Mouse (Mus musculus) right cerebral cortex, postnatal 36 days (tissue): Measurements from ENCODE around the gene Eme2.
A peak's percentile ranks its signal among the peaks of the same experiment; 100 is the strongest.
"Not testable (repeated sequence)": the region's sequence is repeated elsewhere in the genome, so short reads cannot be mapped to it uniquely, and the experiment has no call there.

Experiments
- DNase-seq, 2 experiments: peaks; one replicate each; pipeline ENCODE4 v3.0.0; 2022; ENCODE audit warnings: low spot score in 2 of 2, mixed read lengths in 1 of 2

Eme2 gene

GRCm38 (mm10) chr17:24894995-24895547 lies at the start of gene Eme2, which contains the start of gene Mrps34:
Gene Eme2, minus strand, starts transcription at chr17:24895087.
Gene Mrps34, plus strand, starts transcription at chr17:24895116.
- peak; percentile 80 to 81 for DNase-seq

DNA sequence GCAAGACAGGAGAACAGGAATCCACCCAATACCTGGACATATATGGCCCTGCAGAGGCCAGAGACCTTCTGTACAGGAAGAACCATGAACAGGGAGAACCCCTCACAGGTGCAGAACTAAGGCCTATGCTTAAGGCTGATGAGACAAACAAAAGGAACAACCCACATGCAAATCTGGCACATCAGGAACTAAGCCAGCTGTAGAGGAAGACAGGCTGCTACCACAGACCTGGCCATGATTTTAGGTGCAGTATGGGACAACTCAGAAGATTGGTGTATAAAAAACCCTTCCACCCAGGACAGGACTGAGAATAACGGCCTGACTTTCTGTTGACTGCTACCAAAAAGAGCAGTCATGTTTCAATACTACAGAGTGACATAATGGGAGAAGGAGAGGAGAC lies 48.7 kb upstream of the Eme2 start:
- DNase-seq, result not testable (repeated sequence)

DNA sequence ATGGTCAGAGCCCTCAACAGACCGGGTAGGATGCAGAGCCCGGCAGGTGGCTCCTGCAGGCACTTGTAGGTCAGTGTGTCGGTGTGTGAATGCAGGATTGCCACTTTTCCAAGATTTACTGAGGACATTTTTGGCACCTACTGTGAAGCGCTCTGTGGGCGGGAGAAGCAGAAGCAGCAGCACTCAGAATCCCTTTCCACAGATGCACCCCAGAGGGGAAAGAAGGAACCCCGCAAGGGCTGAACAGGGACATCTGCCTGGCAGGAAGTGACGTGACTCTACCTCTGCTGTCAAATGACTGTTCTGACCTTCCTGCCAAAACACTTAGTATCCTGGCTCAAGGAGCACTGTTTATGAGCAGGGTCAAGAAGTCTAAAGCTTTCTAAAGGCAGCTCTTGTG lies 48.1 kb upstream of the Eme2 start:
- peak; percentile 52 to 83 for DNase-seq

GRCm38 (mm10) chr17:24942453-24942852 lies 47.6 kb upstream of the Eme2 start:
- DNase-seq, result peak in 1 of 2 experiments; percentile 33

GRCm38 (mm10) chr17:24937266-24937665 lies 42.4 kb upstream of the Eme2 start:
- DNase-seq, result no peak

- peak; percentile 95 to 96 for DNase-seq
These were observed 41.7 kb upstream of the Eme2 start, which contains the start of gene Mapk8ip3 for GRCm38 (mm10) chr17:24936259-24937237. Gene Mapk8ip3, minus strand, starts transcription at chr17:24936977.

- DNase-seq, result no peak
These were observed 40.8 kb upstream of the Eme2 start for GRCm38 (mm10) chr17:24935666-24936065.

- DNase-seq, result no peak
These were observed 40.0 kb upstream of the Eme2 start for GRCm38 (mm10) chr17:24934926-24935325.

DNA sequence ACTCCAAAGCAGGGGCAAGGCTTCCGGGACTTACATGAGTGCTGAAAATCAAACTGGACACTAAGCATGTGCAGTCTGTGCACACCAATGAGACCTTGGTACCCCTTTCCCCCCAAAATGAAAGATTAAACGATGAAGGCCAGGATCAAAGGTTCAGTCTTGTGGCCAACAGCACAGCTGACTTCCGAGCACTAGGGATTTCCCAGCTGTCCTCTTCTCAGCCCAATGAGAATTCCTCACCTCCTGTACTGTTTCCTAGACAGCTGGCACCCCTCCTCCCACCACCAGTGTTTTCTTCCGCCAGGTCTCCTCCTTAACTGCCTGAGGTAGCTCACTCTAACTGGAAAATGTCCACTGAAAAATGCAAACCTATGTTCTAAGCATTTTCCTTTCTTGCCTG lies 38.3 kb upstream of the Eme2 start:
- no peak for DNase-seq

- no peak for DNase-seq
These were observed 37.5 kb upstream of the Eme2 start for GRCm38 (mm10) chr17:24932431-24932830.

GRCm38 (mm10) chr17:24929506-24929905 lies 34.6 kb upstream of the Eme2 start:
- no peak for DNase-seq

- DNase-seq, result no peak
These were observed 28.4 kb upstream of the Eme2 start for GRCm38 (mm10) chr17:24923246-24923645.

- DNase-seq, result no peak
These were observed 19.1 kb upstream of the Eme2 start for GRCm38 (mm10) chr17:24913984-24914383.

DNA sequence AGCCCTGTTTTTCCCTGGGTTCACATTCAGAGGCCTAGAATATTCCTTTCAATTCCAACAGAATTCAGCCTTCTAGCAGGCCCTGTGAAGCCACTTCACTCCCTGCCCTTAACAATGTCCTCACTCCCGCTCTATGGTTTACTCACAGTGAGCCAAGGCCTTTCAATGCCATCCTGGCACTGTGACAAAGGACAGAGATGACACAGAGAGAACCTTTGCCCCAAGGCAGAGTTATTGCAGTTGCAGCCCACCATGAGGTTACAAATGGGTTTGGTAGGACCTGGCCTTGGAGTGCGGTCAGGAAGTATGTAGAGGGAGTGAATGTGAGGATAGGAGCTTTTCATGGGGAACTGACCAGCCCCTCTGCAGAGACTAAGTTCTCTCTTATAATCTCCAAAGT lies 12.7 kb upstream of the Eme2 start:
- no peak for DNase-seq

DNA sequence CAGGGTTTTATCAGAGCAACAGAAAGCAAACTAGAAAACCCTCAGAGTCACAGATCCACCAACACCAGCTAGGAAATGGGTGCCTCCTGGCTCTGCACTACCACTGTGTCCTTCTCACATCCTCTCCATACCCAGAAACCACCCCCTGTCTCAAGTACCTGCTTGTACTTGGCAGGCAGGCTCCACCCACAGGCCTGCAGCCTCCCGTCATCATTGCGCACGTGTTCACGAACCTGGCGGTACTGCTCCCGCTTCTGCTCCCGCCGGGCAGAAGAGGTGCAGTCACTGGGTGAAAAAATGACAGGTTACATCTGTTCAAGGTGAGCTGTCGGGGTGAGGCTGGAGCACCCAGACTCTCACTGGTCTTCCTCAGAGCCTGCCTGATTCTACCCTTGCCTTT lies 8.9 kb upstream of the Eme2 start:
- DNase-seq, result no peak

- DNase-seq, result no peak
These were observed 8.0 kb upstream of the Eme2 start for GRCm38 (mm10) chr17:24902671-24903474.

DNA sequence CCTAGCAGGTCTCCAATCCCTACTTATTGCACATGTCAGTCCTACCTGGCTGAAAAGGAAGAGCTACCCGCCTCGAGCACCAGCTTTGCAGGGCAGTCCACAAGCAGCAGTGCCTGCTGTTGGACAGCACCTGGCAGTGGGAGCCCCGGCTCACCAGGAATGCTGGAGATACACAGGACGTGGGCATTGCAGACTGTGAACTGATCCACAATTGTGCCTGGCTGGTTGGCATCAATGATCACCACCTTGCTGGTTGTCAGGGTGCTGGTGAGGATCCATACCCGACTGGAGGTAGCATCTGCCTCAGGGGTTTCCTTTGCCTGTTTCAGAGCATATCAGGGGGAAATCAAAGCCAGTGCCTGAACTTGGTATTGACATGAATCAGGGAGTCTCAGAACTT lies 7.2 kb upstream of the Eme2 start:
- DNase-seq, result no peak

DNA sequence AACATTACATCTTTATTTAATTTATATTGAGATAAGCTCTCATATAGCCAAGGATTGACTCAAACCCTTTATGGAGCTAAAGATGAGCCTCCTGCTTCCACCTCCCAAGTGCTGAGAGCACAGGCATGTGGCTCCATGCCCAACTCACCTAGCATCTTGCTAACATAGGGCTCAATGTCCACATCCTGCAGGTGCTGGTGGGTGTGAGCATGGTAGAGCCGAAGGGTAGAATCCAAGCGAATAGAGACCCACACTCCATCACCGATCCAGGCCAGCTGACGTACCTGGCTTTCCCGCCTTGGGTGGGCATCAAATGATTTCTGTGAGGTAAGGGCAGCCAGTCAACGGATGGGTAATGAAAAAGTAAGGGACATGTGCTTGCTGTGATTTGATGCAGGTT lies 5.1 kb upstream of the Eme2 start:
- DNase-seq, result no peak

DNA sequence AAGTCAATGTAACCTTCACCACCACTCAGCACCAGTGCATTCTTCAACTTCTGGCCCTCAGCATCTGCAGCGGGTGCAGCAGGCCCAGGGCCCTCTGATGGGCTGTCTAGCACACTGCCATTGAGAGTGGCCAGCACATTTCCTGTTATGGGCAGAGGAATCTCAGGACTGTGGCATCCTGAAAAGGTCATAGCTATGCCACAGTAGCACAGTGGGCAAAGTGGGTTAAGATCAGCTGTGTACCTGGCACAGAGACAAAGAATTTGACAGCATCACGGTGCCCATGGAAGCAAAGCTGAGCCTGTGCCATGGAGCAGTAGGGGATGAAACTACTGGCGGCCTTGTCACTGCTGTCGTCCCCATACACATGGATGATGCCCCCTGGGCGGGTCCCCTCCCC lies 4.3 kb upstream of the Eme2 start:
- no peak for DNase-seq

DNA sequence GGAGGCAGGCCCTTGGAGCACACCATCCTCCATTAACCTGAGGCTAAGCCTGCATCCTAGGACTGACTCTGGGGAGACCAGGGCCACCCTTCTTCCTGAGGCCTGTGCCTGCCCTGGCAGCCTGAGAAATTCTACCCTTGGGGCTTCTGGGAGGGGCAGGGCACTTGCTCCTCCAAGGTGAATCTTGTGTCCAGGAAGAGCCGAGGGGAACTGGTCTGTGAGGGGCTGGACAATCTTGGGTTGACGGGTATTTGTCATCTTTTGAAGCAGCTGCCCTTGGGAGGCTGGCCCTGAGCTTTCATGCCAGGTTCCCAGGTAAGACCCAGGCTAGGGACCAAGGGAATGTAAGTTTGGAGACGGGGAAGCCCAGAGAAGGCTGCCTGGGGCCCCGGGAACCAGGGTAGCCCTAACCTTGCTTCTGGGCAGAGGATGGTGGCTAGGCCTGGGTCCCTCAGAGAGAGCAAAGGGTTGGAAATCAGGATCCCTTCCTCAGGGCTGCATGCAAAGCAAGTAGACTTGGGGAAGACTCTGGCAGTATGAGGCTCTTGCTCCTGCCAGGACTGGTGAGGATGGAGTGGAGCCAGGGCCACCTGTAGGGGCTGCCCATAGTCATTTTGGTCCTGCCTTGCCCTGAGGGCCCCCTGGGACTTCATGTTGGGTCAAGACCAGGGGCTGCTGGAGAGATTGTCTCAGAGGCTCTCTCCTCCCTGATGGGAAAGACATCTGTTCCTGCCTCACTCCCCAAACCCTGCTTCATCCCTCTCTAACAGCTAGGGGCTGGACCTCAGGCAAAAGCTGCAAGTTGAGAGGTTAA lies 3.4 kb upstream of the Eme2 start:
- DNase-seq, result no peak

DNA sequence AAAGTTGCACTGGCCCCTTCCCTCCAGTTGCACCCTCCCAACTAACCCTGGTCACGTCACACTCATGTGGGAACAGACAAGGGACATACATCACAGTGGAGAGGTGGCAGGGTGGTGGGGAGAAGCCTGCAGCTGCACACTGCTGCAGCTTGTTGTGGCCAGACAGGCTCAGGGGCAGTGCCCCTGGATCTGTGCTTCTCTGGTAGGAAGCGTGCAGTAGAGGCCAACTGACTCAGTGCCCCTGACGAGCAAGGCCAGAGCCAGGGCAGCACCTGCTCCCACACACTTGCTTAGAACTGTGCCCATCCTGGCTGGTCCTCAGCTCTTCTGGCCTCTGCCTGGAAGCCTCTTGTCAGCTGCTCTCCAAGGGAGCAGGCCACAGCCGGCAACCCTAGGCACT lies 2.7 kb upstream of the Eme2 start:
- no peak for DNase-seq

DNA sequence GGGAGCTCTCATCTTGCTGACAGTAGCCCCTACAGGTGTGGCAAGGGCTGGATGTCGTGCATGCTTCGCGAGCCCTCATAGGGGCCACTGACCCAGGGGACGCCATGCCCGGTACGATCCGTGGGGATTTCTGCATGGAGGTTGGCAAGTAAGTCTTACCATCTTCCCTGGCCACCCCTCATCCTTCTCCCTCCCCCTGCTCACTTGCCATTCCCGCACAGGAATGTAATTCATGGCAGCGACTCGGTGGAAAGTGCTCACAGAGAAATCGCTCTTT lies 2.0 kb upstream of the Eme2 start:
- no peak for DNase-seq
